Mouse (Mus musculus) kidney, adult 10 weeks (tissue): ENCODE data around the gene Ccr4. TPM values are rescaled to one million over a fixed set of nuclear protein-coding genes. Genes with fewer than 3 reads are reported as not detected.

Experiments used
- polyA plus RNA-seq: library from polyadenylated mRNA; stranded (reverse); fragments of 350-450 nt; fragmentation: Illumina TruSeq; extraction: RNeasy Lipid Tissue Mini Kit (QIAGEN cat#74804); gene quantifications from one replicate; pipeline ENCODE4 v1.2.3, GENCODE M21; 2014; ENCODE audit warnings: low read depth, low replicate concordance

Gene Ccr4
- not detected for polyA plus RNA-seq

DNA sequence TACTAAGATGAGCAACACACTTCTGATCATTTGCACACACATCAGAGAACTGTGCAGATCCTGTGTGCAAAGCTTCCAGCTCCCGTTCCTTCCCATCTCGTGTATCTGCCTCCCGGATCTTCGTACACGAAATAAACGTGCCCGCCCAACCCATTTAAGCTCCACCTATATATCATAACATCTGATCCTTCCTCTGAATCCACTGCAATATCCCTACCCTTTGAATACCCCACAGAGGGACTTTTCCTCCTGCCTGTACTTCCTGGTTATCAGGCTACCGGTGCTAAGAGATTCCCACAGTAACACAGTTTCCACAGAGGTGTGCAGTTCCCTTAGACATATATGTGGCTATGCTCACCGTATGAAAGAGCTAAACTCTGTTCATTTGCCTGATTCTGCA, at the start of gene Ccr4:
Gene Ccr4, minus strand, starts transcription at position 101 of the 400 bp plus-strand sequence.

DNA sequence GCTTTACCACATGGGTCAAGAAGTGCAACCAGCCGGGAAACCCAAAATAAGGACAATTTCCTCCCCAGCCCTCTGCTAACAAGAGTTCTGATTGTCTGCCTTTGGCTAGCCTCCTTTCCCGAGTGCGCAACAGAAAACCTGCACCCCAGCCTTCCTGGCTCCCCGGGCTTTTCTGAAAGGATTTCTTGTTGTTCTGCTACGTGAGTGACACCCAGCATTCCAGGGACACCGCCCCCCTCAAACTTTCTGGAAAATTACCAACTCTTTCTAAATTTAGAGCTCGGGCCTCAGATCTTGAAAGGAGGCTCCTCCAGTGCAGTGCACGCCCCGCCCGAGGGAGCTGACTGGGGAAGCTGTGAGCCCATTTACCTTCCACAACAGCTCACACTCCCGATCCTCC, 10.6 kb upstream of the Ccr4 start, which contains the start of gene C130032M10Rik:
Gene C130032M10Rik, plus strand, starts transcription at position 334 of the 400 bp plus-strand sequence.

Other genes with a start within 250 kb of the Ccr4 start
- gene Bcl2a1c, start 174.8 kb downstream of the Ccr4 start, polyA plus RNA-seq = not detected
- gene Crtap, start 114.2 kb downstream of the Ccr4 start, polyA plus RNA-seq = 48.0 TPM
- gene Glb1, start 103.8 kb downstream of the Ccr4 start, polyA plus RNA-seq = 25.7 TPM
- gene Tmppe, start 103.8 kb downstream of the Ccr4 start, polyA plus RNA-seq = 2.0 TPM
- not detected for gene C130032M10Rik, start 10.8 kb upstream of the Ccr4 start, polyA plus RNA-seq
- gene Trim71, start 59.5 kb upstream of the Ccr4 start, polyA plus RNA-seq = not detected
- 32.7 TPM for gene Cnot10, start 135.3 kb upstream of the Ccr4 start, polyA plus RNA-seq
- gene Dync1li1, start 183.9 kb upstream of the Ccr4 start, polyA plus RNA-seq = 52.2 TPM
- gene Cmtm6, start 226.2 kb upstream of the Ccr4 start, polyA plus RNA-seq = 118 TPM